Mouse (Mus musculus): Measurements from ENCODE around the gene Diaph3. TPM values are rescaled to one million over a fixed set of nuclear protein-coding genes. Genes with fewer than 3 reads are reported as not detected.
"Not testable (repeated sequence)": the region's sequence is repeated elsewhere in the genome, so short reads cannot be mapped to it uniquely, and the experiment has no call there.

Gene Diaph3
- total and polyA plus RNA-seq, 2 experiments from 2014 or later, result 3.7 to 4.1 TPM

GRCm38 (mm10) chr14:86727538-86728045, 413.4 kb downstream of the Diaph3 start:
- no peak for DNase-seq
- Histone ChIP-seq H3K27ac (ENCODE audit: low read depth, low read length) (no peak overlapping the region), H3K4me2 (ENCODE audit: low read depth) (no peak overlapping the region), H3K4me1 (ENCODE audit: insufficient read depth) (peaks cover 3% of the 10 kb centered on the region; the same call in 1 of the 2 replicates), H3K36me3 (ENCODE audit: insufficient read depth) (no peaks in the 10 kb centered on the region), H3K4me3 (ENCODE audit: low read depth, low read length) (no peak overlapping the region), H3K27me3 (ENCODE audit: insufficient read depth, low read length) (no peaks in the 10 kb centered on the region), H3K9me3 (ENCODE audit: low read length) (no peaks in the 10 kb centered on the region), H3K9ac (no peak overlapping the region)
- WGBS, result 88% methylated on average over 5 of the region's 5 CpGs
- TF ChIP-seq CTCF (IDR thresholded peaks at IDR 0.05; ENCODE audit: low read depth), result no peak
- ATAC-seq, result no peak

GRCm38 (mm10) chr14:86721768-86722167, 419.3 kb downstream of the Diaph3 start:
- H3K27me3 ChIP-seq (ENCODE audit: insufficient read depth, low read length), result no peaks in the 10 kb centered on the region
- DNase-seq (no peak), ATAC-seq (no peak)
- no peaks in the 10 kb centered on the region for H3K9me3 ChIP-seq (ENCODE audit: low read length)
- 94% methylated on average over 6 of the region's 6 CpGs for WGBS
- no peak overlapping the region for H3K4me3 ChIP-seq (ENCODE audit: low read depth, low read length)
- no peaks in the 10 kb centered on the region for H3K36me3 ChIP-seq (ENCODE audit: insufficient read depth)
- no peak overlapping the region for H3K9ac ChIP-seq
- H3K4me1 ChIP-seq (ENCODE audit: insufficient read depth), result no peaks in the 10 kb centered on the region
- H3K4me2 ChIP-seq (ENCODE audit: low read depth), result no peak overlapping the region
- no peak overlapping the region for H3K27ac ChIP-seq (ENCODE audit: low read depth, low read length)
- no peak for TF ChIP-seq CTCF (IDR thresholded peaks at IDR 0.05; ENCODE audit: low read depth)

- Histone ChIP-seq H3K9ac (no peak overlapping the region), H3K4me1 (ENCODE audit: insufficient read depth) (no peaks in the 10 kb centered on the region), H3K27me3 (ENCODE audit: insufficient read depth, low read length) (no peaks in the 10 kb centered on the region), H3K36me3 (ENCODE audit: insufficient read depth) (no peaks in the 10 kb centered on the region), H3K27ac (ENCODE audit: low read depth, low read length) (no peak overlapping the region), H3K4me2 (ENCODE audit: low read depth) (no peak overlapping the region), H3K4me3 (ENCODE audit: low read depth, low read length) (no peak overlapping the region), H3K9me3 (ENCODE audit: low read length) (no peaks in the 10 kb centered on the region)
- no peak for TF ChIP-seq CTCF (IDR thresholded peaks at IDR 0.05; ENCODE audit: low read depth)
- DNase-seq (no peak), ATAC-seq (no peak)
- 85% methylated on average over 3 of the region's 3 CpGs for WGBS
Measured at GRCm38 (mm10) chr14:86721082-86721481, 420.0 kb downstream of the Diaph3 start.

- H3K4me2 ChIP-seq (ENCODE audit: low read depth); H3K4me1 ChIP-seq (ENCODE audit: insufficient read depth); H3K9me3 ChIP-seq (ENCODE audit: low read length); DNase-seq; H3K36me3 ChIP-seq (ENCODE audit: insufficient read depth); H3K27ac ChIP-seq (ENCODE audit: low read depth, low read length); H3K4me3 ChIP-seq (ENCODE audit: low read depth, low read length); H3K27me3 ChIP-seq (ENCODE audit: insufficient read depth, low read length); H3K9ac ChIP-seq; ATAC-seq: not testable (repeated sequence)
Measured at GRCm38 (mm10) chr14:86720408-86720807, 420.6 kb downstream of the Diaph3 start.

- no peaks in the 10 kb centered on the region for H3K36me3 ChIP-seq (ENCODE audit: insufficient read depth)
- H3K27ac ChIP-seq (ENCODE audit: low read depth, low read length), result no peak overlapping the region
- no peaks in the 10 kb centered on the region for H3K27me3 ChIP-seq (ENCODE audit: insufficient read depth, low read length)
- 75% methylated on average over 2 of the region's 2 CpGs for WGBS
- no peaks in the 10 kb centered on the region for H3K9me3 ChIP-seq (ENCODE audit: low read length)
- no peaks in the 10 kb centered on the region for H3K4me1 ChIP-seq (ENCODE audit: insufficient read depth)
- DNase-seq, result no peak
- no peak overlapping the region for H3K4me2 ChIP-seq (ENCODE audit: low read depth)
- H3K9ac ChIP-seq, result no peak overlapping the region
- H3K4me3 ChIP-seq (ENCODE audit: low read depth, low read length), result no peak overlapping the region
- no peak for TF ChIP-seq CTCF (IDR thresholded peaks at IDR 0.05; ENCODE audit: low read depth)
- ATAC-seq, result no peak
Measured at GRCm38 (mm10) chr14:86714088-86714690, 426.8 kb downstream of the Diaph3 start.

GRCm38 (mm10) chr14:86704080-86704479, 437.0 kb downstream of the Diaph3 start:
- H3K4me1 ChIP-seq (ENCODE audit: insufficient read depth), result no peaks in the 10 kb centered on the region
- 67% methylated on average over 3 of the region's 3 CpGs for WGBS
- no peak overlapping the region for H3K27ac ChIP-seq (ENCODE audit: low read depth, low read length)
- ATAC-seq (no peak), DNase-seq (no peak)
- H3K36me3 ChIP-seq (ENCODE audit: insufficient read depth), result no peaks in the 10 kb centered on the region
- no peaks in the 10 kb centered on the region for H3K27me3 ChIP-seq (ENCODE audit: insufficient read depth, low read length)
- H3K9ac ChIP-seq, result no peak overlapping the region
- no peaks in the 10 kb centered on the region for H3K9me3 ChIP-seq (ENCODE audit: low read length)
- H3K4me3 ChIP-seq (ENCODE audit: low read depth, low read length), result no peak overlapping the region
- no peak overlapping the region for H3K4me2 ChIP-seq (ENCODE audit: low read depth)
- TF ChIP-seq CTCF (IDR thresholded peaks at IDR 0.05; ENCODE audit: low read depth), result no peak

- H3K9me3 ChIP-seq (ENCODE audit: low read length), result no peaks in the 10 kb centered on the region
- ATAC-seq, result peak; percentile 36; the same call in 1 of the 2 replicates
- 56% methylated on average over 4 of the region's 4 CpGs for WGBS
- DNase-seq, result no peak
- H3K9ac ChIP-seq, result no peak overlapping the region
- no peaks in the 10 kb centered on the region for H3K36me3 ChIP-seq (ENCODE audit: insufficient read depth)
- H3K4me3 ChIP-seq (ENCODE audit: low read depth, low read length), result no peak overlapping the region
- no peaks in the 10 kb centered on the region for H3K27me3 ChIP-seq (ENCODE audit: insufficient read depth, low read length)
- no peak overlapping the region for H3K4me2 ChIP-seq (ENCODE audit: low read depth)
- TF ChIP-seq CTCF (IDR thresholded peaks at IDR 0.05; ENCODE audit: low read depth), result no peak
- H3K4me1 ChIP-seq (ENCODE audit: insufficient read depth), result no peaks in the 10 kb centered on the region
- no peak overlapping the region for H3K27ac ChIP-seq (ENCODE audit: low read depth, low read length)
Measured at GRCm38 (mm10) chr14:86701145-86701544, 439.9 kb downstream of the Diaph3 start.

All from forebrain, postnatal 0 days (tissue).